Mouse (Mus musculus): ENCODE data around the gene Hist1h4i. TPM values are rescaled to one million over a fixed set of nuclear protein-coding genes. Genes with fewer than 3 reads are reported as not detected.
A peak's percentile ranks its signal among the peaks of the same experiment; 100 is the strongest.
"Not testable (repeated sequence)": the region's sequence is repeated elsewhere in the genome, so short reads cannot be mapped to it uniquely, and the experiment has no call there.

Hist1h4i gene
- 9.4 and 9.9 TPM in 2 replicates for polyA plus RNA-seq (2015; fragmentation: Nextera tagmentation; extraction: Ambion mirVana)

DNA sequence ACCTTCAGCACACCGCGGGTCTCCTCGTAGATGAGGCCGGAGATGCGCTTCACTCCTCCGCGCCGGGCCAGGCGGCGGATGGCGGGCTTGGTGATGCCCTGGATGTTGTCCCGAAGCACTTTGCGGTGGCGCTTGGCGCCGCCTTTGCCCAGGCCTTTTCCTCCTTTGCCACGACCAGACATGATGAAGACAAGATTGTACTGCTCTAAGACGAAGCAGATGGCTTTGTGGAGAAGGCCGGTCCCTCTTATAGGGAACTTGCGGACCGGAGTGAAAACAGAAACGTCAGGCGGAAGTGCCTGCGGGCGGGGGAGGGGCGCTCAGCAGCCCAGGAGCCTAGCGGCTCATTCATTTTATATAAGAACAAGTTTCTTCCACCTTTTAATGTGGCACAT is at the start of gene Hist1h4i:
Gene Hist1h4i, minus strand, starts transcription at position 221 of the 395 bp plus-strand sequence.
- not testable (repeated sequence) for H3K36me3 ChIP-seq (ENCODE audit: control insufficient read depth, insufficient read depth)
- under 1% methylated on average over 24 of the region's 27 CpGs for WGBS

DNA sequence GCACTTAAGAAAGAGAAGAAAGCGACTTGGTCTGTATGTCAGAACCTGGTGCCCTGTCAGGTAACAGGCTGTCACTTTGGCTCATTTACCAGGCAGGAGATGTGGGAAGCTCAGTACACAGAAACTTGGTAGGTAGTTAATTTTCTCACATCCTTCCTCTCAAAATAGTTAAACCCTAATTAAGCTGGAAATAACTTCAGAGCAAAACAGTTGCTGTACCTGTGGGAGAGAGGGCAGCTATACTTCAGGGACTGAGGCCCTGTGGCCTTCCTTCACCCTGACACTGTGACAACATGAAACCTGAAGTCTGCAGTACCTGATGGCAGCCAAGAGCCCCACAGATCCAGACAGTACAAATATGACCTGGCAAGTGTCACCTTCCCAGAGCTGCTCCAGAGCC is 43.0 kb upstream of the Hist1h4i start, which contains the start of gene Vmn1r188:
Gene Vmn1r188, plus strand, starts transcription at position 301 of the 400 bp plus-strand sequence.
- H3K27me3 ChIP-seq (replicated peaks; ENCODE audit: control insufficient read depth, insufficient read depth, low read length); H3K4me1 ChIP-seq (replicated peaks; ENCODE audit: control insufficient read depth, insufficient read depth, low read length); H3K36me3 ChIP-seq (ENCODE audit: control insufficient read depth, insufficient read depth); H3K4me2 ChIP-seq (replicated peaks; ENCODE audit: low read depth); H3K4me3 ChIP-seq (ENCODE audit: low read depth, low read length); ATAC-seq; H3K27ac ChIP-seq (ENCODE audit: low read depth, low read length); H3K9ac ChIP-seq (ENCODE audit: low read depth, low read length); H3K9me3 ChIP-seq (ENCODE audit: control insufficient read depth): not testable (repeated sequence)
- WGBS = 74% methylated on average over 1 of the region's 1 CpGs

More for the DNA sequence above, at the start of gene Hist1h4i:
- H3K4me1 ChIP-seq (replicated peaks; ENCODE audit: control insufficient read depth, insufficient read depth, low read length); H3K27me3 ChIP-seq (replicated peaks; ENCODE audit: control insufficient read depth, insufficient read depth, low read length); H3K9me3 ChIP-seq (ENCODE audit: control insufficient read depth): not testable (repeated sequence)
- H3K27ac ChIP-seq (ENCODE audit: low read depth, low read length) = peak within 1 kb of the TSS; percentile 81
- peak; percentile 65 for ATAC-seq
- 0 out of 2 replicates have a peak within 1 kb of the TSS, but pooled peaks have one; percentile 22 for H3K9ac ChIP-seq (ENCODE audit: low read depth, low read length)
- peak within 1 kb of the TSS; percentile 70 for H3K4me2 ChIP-seq (replicated peaks; ENCODE audit: low read depth)
- peak within 1 kb of the TSS; percentile 39 for H3K4me3 ChIP-seq (ENCODE audit: low read depth, low read length)

DNA sequence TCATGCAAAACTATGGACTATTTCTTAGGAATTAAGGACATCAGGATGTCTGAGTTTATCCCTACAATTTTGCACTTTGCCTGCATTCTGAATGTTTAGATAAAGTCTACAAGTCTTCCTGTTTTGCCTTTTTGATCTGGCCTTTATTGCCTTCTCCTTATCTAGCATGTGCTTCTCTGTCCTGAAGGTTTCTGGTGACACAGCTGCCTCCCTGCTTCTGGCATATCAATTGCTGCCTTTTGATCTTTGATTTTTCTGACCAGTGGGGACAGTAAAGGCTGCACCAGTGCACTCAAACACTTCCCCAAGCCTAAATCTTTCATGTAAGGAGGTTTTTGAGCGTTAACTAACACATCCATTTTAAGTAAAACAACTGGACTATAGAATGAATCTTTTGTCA is 22.3 kb upstream of the Hist1h4i start:
- TF ChIP-seq CTCF (IDR thresholded peaks at IDR 0.05; ENCODE audit: low read depth) = no peak
- no peak overlapping the region for H3K27ac ChIP-seq (ENCODE audit: low read depth, low read length)
- H3K4me1 ChIP-seq (replicated peaks; ENCODE audit: control insufficient read depth, insufficient read depth, low read length) = no peaks in the 10 kb centered on the region
- H3K9me3 ChIP-seq (ENCODE audit: control insufficient read depth) = no peaks in the 10 kb centered on the region
- H3K9ac ChIP-seq (ENCODE audit: low read depth, low read length) = no peak overlapping the region
- H3K4me2 ChIP-seq (replicated peaks; ENCODE audit: low read depth) = no peak overlapping the region
- 18% methylated on average over 1 of the region's 1 CpGs for WGBS
- H3K27me3 ChIP-seq (replicated peaks; ENCODE audit: control insufficient read depth, insufficient read depth, low read length) = no peaks in the 10 kb centered on the region
- no peak overlapping the region for H3K4me3 ChIP-seq (ENCODE audit: low read depth, low read length)
- no peaks in the 10 kb centered on the region for H3K36me3 ChIP-seq (ENCODE audit: control insufficient read depth, insufficient read depth)
- ATAC-seq = no peak

DNA sequence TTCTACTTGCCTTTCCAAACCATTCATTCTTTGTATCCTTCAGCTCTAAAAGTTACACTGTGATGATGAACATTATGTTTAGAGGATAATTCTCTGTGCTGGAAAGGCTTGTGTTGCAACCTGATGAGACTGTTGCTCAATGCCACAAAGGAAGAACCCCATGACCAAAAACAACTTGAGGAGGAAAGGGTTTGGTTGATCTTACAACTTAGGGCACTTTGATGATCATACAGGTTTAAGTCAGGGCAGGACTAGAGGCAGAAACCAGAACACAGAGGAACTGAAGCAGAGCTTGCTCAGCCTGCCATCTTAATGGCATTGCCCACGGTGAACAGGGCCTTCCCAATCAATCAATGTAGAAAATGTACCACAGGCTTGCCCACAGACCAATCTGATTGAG is 20.3 kb upstream of the Hist1h4i start:
- 80% methylated on average over 1 of the region's 1 CpGs for WGBS
- Histone ChIP-seq H3K4me2 (replicated peaks; ENCODE audit: low read depth) (no peak overlapping the region), H3K4me1 (replicated peaks; ENCODE audit: control insufficient read depth, insufficient read depth, low read length) (no peaks in the 10 kb centered on the region), H3K36me3 (ENCODE audit: control insufficient read depth, insufficient read depth) (no peaks in the 10 kb centered on the region), H3K9ac (ENCODE audit: low read depth, low read length) (no peak overlapping the region), H3K27ac (ENCODE audit: low read depth, low read length) (no peak overlapping the region), H3K4me3 (ENCODE audit: low read depth, low read length) (no peak overlapping the region), H3K27me3 (replicated peaks; ENCODE audit: control insufficient read depth, insufficient read depth, low read length) (no peaks in the 10 kb centered on the region), H3K9me3 (ENCODE audit: control insufficient read depth) (no peaks in the 10 kb centered on the region)
- ATAC-seq = no peak
- TF ChIP-seq CTCF (IDR thresholded peaks at IDR 0.05; ENCODE audit: low read depth) = no peak

DNA sequence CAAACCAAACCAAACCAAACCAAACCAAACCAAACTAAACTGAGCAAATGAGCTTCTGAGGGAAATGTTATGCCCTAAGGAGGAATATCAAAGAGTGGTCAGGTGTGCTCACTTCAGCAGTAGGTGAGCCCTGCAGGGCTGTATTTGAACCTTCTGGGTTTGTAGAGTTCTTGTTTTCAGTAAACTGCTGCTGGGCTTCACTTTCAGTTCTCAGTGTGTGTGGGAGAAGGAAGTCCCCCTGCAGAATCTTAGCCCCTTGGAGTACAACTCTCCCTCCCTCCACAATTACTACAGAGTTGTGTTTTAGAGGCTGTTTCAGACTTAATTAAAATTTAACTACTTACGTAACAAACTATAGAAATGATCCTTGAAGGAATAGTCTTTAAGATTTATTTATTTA is 12.6 kb upstream of the Hist1h4i start:
- no peak overlapping the region for H3K9ac ChIP-seq (ENCODE audit: low read depth, low read length)
- no peak overlapping the region for H3K4me2 ChIP-seq (replicated peaks; ENCODE audit: low read depth)
- WGBS = 95% methylated on average over 1 of the region's 1 CpGs
- H3K36me3 ChIP-seq (ENCODE audit: control insufficient read depth, insufficient read depth) = no peaks in the 10 kb centered on the region
- no peak overlapping the region for H3K4me3 ChIP-seq (ENCODE audit: low read depth, low read length)
- TF ChIP-seq CTCF (IDR thresholded peaks at IDR 0.05; ENCODE audit: low read depth) = no peak
- H3K27me3 ChIP-seq (replicated peaks; ENCODE audit: control insufficient read depth, insufficient read depth, low read length) = no peaks in the 10 kb centered on the region
- no peaks in the 10 kb centered on the region for H3K9me3 ChIP-seq (ENCODE audit: control insufficient read depth)
- no peak for ATAC-seq
- no peaks in the 10 kb centered on the region for H3K4me1 ChIP-seq (replicated peaks; ENCODE audit: control insufficient read depth, insufficient read depth, low read length)
- H3K27ac ChIP-seq (ENCODE audit: low read depth, low read length) = no peak overlapping the region

DNA sequence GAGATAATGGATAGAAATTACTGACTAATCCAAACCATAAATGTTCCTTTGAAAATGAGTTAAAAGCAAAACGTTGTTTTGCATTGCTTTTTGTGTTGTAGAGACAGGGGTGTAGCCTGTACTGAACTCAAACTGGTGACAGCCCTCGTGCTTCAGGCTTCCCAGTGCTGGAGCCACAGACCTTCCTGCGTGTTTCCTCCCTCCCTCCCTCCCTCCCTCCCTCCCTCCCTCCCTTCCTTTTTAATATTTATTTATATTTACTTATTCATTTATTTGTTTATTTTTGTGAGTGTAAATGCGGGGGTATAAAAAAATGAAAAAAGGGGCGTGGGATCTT is 10.3 kb upstream of the Hist1h4i start:
- Histone ChIP-seq H3K36me3 (ENCODE audit: control insufficient read depth, insufficient read depth) (no peaks in the 10 kb centered on the region), H3K4me3 (ENCODE audit: low read depth, low read length) (peak overlapping the region; percentile 53), H3K9ac (ENCODE audit: low read depth, low read length) (0 out of 2 replicates have a peak overlapping the region, but pooled peaks have one; percentile 51), H3K4me2 (replicated peaks; ENCODE audit: low read depth) (peak overlapping the region; percentile 67), H3K9me3 (ENCODE audit: control insufficient read depth) (no peaks in the 10 kb centered on the region), H3K4me1 (replicated peaks; ENCODE audit: control insufficient read depth, insufficient read depth, low read length) (no peaks in the 10 kb centered on the region), H3K27me3 (replicated peaks; ENCODE audit: control insufficient read depth, insufficient read depth, low read length) (no peaks in the 10 kb centered on the region), H3K27ac (ENCODE audit: low read depth, low read length) (peak overlapping the region; percentile 68; the same call in 1 of the 2 replicates)
- 13% methylated on average over 5 of the region's 5 CpGs for WGBS
- no peak for TF ChIP-seq CTCF (IDR thresholded peaks at IDR 0.05; ENCODE audit: low read depth)
- ATAC-seq = no peak
